Mouse (Mus musculus) heart, postnatal 0 days (tissue): ENCODE measurements around the gene En2.

Experiments
- CTCF ChIP-seq: IDR thresholded peaks from 2 replicates; pipeline ENCODE4 v1.5.1; 2016; ENCODE audit warnings: antibody characterized with exemption, control low read depth, low read depth
- EP300 ChIP-seq: IDR thresholded peaks from 2 replicates; pipeline ENCODE4 v1.6.1; 2016; ENCODE audit warnings: antibody characterized with exemption, low read depth

DNA sequence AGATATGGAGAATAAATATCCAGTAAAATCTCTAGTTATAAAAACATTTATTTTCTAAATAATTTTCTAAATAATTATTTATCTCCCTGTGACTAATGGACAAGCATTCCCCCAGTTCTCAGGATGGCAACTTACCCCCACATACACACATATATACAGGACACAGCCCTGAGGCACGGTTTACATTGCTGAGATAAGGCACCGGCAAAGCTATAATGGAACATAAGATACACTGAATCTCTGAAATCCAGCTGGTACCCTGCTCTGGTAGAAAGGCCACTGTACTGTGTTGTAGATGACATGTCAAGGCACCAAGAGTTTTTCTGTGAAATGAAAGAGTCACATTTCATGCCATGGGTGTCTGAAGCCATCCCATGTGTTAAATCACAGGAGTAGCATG lies 39.2 kb downstream of the En2 start:
- TF ChIP-seq CTCF (no peak), EP300 (no peak)
